Mouse (Mus musculus): Measurements from ENCODE around the gene Slx4ip.

DNA sequence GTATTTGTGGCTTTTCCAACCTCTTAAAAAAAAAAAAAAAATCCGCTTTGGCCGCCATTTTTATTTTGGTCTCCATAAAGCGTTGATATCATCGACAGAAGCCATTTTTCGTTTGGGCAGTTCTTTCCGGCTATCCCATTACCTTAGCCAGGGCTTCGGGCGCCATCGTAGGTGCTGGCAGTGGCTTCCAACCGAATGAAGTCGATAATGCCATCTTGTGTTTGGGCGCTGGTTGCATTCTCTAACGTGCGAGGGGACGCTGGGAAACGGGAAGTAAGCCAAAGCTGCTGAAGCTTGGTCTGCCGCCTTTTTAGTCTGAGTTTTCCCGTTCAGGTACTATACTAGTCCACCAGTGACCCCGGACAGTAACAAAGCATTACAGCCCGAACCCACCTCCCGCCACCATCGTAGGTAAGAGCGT, 943 bp downstream of the Slx4ip start:
- no peak; the same call in 1 of the 2 replicates for TF ChIP-seq EP300 (IDR thresholded peaks at IDR 0.05; ENCODE audit: insufficient read depth, low read depth, low read length)
- no peak for TF ChIP-seq CTCF (IDR thresholded peaks at IDR 0.05; ENCODE audit: low read depth, low read length)
- TF ChIP-seq POLR2A (IDR thresholded peaks at IDR 0.05; ENCODE audit: insufficient read depth, low read length), result peak; percentile 23
